Mouse (Mus musculus) gastrocnemius, postnatal 4 days (tissue): ENCODE data around the gene Otx2. TPM values are rescaled to one million over a fixed set of nuclear protein-coding genes. Genes with fewer than 3 reads are reported as not detected.

Experiments
- DNase-seq, 2 experiments: peaks; one replicate each; pipeline ENCODE4 v3.0.0; 2021 to 2022; ENCODE audit warnings: low spot score in 2 of 2, mixed read lengths in 2 of 2
- total RNA-seq, 2 experiments: library from RNA; stranded (reverse); gene quantifications; 2 replicates each; pipeline ENCODE4 v1.2.3; 2021

Otx2 gene
- total RNA-seq, 2 experiments from 2014 or later: not detected

- DNase-seq: no peak
These were observed 3.9 kb downstream of the Otx2 start for GRCm38 (mm10) chr14:48669541-48670257.

GRCm38 (mm10) chr14:48668761-48669303 lies 4.8 kb downstream of the Otx2 start:
- no peak for DNase-seq

- DNase-seq: no peak
These were observed 5.6 kb downstream of the Otx2 start for GRCm38 (mm10) chr14:48668051-48668481.

GRCm38 (mm10) chr14:48667396-48667795 lies 6.2 kb downstream of the Otx2 start:
- DNase-seq: no peak

GRCm38 (mm10) chr14:48666771-48667170 lies 6.8 kb downstream of the Otx2 start:
- DNase-seq: no peak

GRCm38 (mm10) chr14:48665816-48666661 lies 7.6 kb downstream of the Otx2 start:
- DNase-seq: peak in 1 of 2 experiments; percentile 23

GRCm38 (mm10) chr14:48664841-48665815 lies 8.5 kb downstream of the Otx2 start:
- no peak for DNase-seq

- no peak for DNase-seq
These were observed 9.4 kb downstream of the Otx2 start for GRCm38 (mm10) chr14:48664001-48664810.

GRCm38 (mm10) chr14:48663531-48663930 lies 10.1 kb downstream of the Otx2 start:
- no peak for DNase-seq

GRCm38 (mm10) chr14:48662568-48663236 lies 10.9 kb downstream of the Otx2 start:
- no peak for DNase-seq

- DNase-seq: no peak
These were observed 11.7 kb downstream of the Otx2 start for GRCm38 (mm10) chr14:48661646-48662567.

- no peak for DNase-seq
These were observed 12.5 kb downstream of the Otx2 start for GRCm38 (mm10) chr14:48661151-48661550.

GRCm38 (mm10) chr14:48660593-48660992 lies 13.0 kb downstream of the Otx2 start:
- no peak for DNase-seq

- DNase-seq: no peak
These were observed 14.0 kb downstream of the Otx2 start for GRCm38 (mm10) chr14:48659661-48660060.

- DNase-seq: no peak
These were observed 16.4 kb downstream of the Otx2 start for GRCm38 (mm10) chr14:48657241-48657640.

- no peak for DNase-seq
These were observed 16.9 kb downstream of the Otx2 start for GRCm38 (mm10) chr14:48656711-48657110.

GRCm38 (mm10) chr14:48655792-48656550 lies 17.6 kb downstream of the Otx2 start:
- DNase-seq: no peak
